Mouse (Mus musculus): ENCODE results near the gene Eif2a. TPM values are rescaled to one million over a fixed set of nuclear protein-coding genes. Genes with fewer than 3 reads are reported as not detected.

The Eif2a gene
- polyA plus RNA-seq, 1 experiment from 2014 or later: 52.8 TPM

GRCm38 (mm10) chr3:58517258-58517657 is 8.4 kb upstream of the Eif2a start:
- Histone ChIP-seq H3K4me2 (ENCODE audit: low read depth, low read length) (no peak overlapping the region), H3K36me3 (ENCODE audit: control insufficient read depth, insufficient read depth, low read length) (peaks cover 11% of the 10 kb centered on the region), H3K27me3 (replicated peaks; ENCODE audit: control insufficient read depth, insufficient read depth, low read length) (no peaks in the 10 kb centered on the region), H3K9me3 (ENCODE audit: control insufficient read depth, low read length) (no peaks in the 10 kb centered on the region), H3K27ac (replicated peaks; ENCODE audit: low read depth, low read length) (no peak overlapping the region), H3K4me3 (ENCODE audit: low read depth, low read length) (no peak overlapping the region), H3K4me1 (ENCODE audit: control insufficient read depth, insufficient read depth, low read length) (no peaks in the 10 kb centered on the region), H3K9ac (ENCODE audit: low read depth, low read length) (no peak overlapping the region)
- 62% methylated on average over 5 of the region's 5 CpGs for WGBS
- ATAC-seq (ENCODE audit: low read depth) (no peak), DNase-seq (ENCODE audit: low spot score) (no peak)

GRCm38 (mm10) chr3:58517800-58518199 is 7.8 kb upstream of the Eif2a start:
- no peak for DNase-seq (ENCODE audit: low spot score)
- H3K9me3 ChIP-seq (ENCODE audit: control insufficient read depth, low read length): no peaks in the 10 kb centered on the region
- no peak overlapping the region for H3K9ac ChIP-seq (ENCODE audit: low read depth, low read length)
- H3K4me1 ChIP-seq (ENCODE audit: control insufficient read depth, insufficient read depth, low read length): no peaks in the 10 kb centered on the region
- 78% methylated on average over 5 of the region's 5 CpGs for WGBS
- H3K27ac ChIP-seq (replicated peaks; ENCODE audit: low read depth, low read length): no peak overlapping the region
- no peak overlapping the region for H3K4me3 ChIP-seq (ENCODE audit: low read depth, low read length)
- no peak overlapping the region for H3K4me2 ChIP-seq (ENCODE audit: low read depth, low read length)
- ATAC-seq (ENCODE audit: low read depth): no peak
- no peaks in the 10 kb centered on the region for H3K27me3 ChIP-seq (replicated peaks; ENCODE audit: control insufficient read depth, insufficient read depth, low read length)
- H3K36me3 ChIP-seq (ENCODE audit: control insufficient read depth, insufficient read depth, low read length): peaks cover 16% of the 10 kb centered on the region

GRCm38 (mm10) chr3:58518962-58519361 is 6.7 kb upstream of the Eif2a start:
- Histone ChIP-seq H3K4me1 (ENCODE audit: control insufficient read depth, insufficient read depth, low read length) (peaks cover 5% of the 10 kb centered on the region; the same call in 1 of the 2 replicates), H3K27me3 (replicated peaks; ENCODE audit: control insufficient read depth, insufficient read depth, low read length) (no peaks in the 10 kb centered on the region), H3K9ac (ENCODE audit: low read depth, low read length) (no peak overlapping the region), H3K4me2 (ENCODE audit: low read depth, low read length) (no peak overlapping the region), H3K9me3 (ENCODE audit: control insufficient read depth, low read length) (no peaks in the 10 kb centered on the region), H3K27ac (replicated peaks; ENCODE audit: low read depth, low read length) (no peak overlapping the region), H3K36me3 (ENCODE audit: control insufficient read depth, insufficient read depth, low read length) (peaks cover 28% of the 10 kb centered on the region), H3K4me3 (ENCODE audit: low read depth, low read length) (no peak overlapping the region)
- DNase-seq (ENCODE audit: low spot score): no peak
- no peak for ATAC-seq (ENCODE audit: low read depth)
- WGBS: 80% methylated on average over 2 of the region's 2 CpGs

GRCm38 (mm10) chr3:58519536-58519935 is 6.1 kb upstream of the Eif2a start:
- H3K27me3 ChIP-seq (replicated peaks; ENCODE audit: control insufficient read depth, insufficient read depth, low read length): no peaks in the 10 kb centered on the region
- H3K36me3 ChIP-seq (ENCODE audit: control insufficient read depth, insufficient read depth, low read length): peaks cover 28% of the 10 kb centered on the region
- no peak overlapping the region for H3K4me3 ChIP-seq (ENCODE audit: low read depth, low read length)
- 64% methylated on average over 3 of the region's 3 CpGs for WGBS
- DNase-seq (ENCODE audit: low spot score) (no peak), ATAC-seq (ENCODE audit: low read depth) (no peak)
- H3K4me1 ChIP-seq (ENCODE audit: control insufficient read depth, insufficient read depth, low read length): peaks cover 11% of the 10 kb centered on the region; the same call in 1 of the 2 replicates
- H3K9ac ChIP-seq (ENCODE audit: low read depth, low read length): no peak overlapping the region
- no peak overlapping the region for H3K27ac ChIP-seq (replicated peaks; ENCODE audit: low read depth, low read length)
- H3K4me2 ChIP-seq (ENCODE audit: low read depth, low read length): no peak overlapping the region
- H3K9me3 ChIP-seq (ENCODE audit: control insufficient read depth, low read length): no peaks in the 10 kb centered on the region

GRCm38 (mm10) chr3:58520286-58520685 is 5.3 kb upstream of the Eif2a start:
- Histone ChIP-seq H3K9ac (ENCODE audit: low read depth, low read length) (no peak overlapping the region), H3K4me1 (ENCODE audit: control insufficient read depth, insufficient read depth, low read length) (peaks cover 11% of the 10 kb centered on the region; the same call in 1 of the 2 replicates), H3K27me3 (replicated peaks; ENCODE audit: control insufficient read depth, insufficient read depth, low read length) (no peaks in the 10 kb centered on the region), H3K4me2 (ENCODE audit: low read depth, low read length) (no peak overlapping the region), H3K36me3 (ENCODE audit: control insufficient read depth, insufficient read depth, low read length) (peaks cover 28% of the 10 kb centered on the region), H3K27ac (replicated peaks; ENCODE audit: low read depth, low read length) (no peak overlapping the region), H3K9me3 (ENCODE audit: control insufficient read depth, low read length) (no peaks in the 10 kb centered on the region), H3K4me3 (ENCODE audit: low read depth, low read length) (no peak overlapping the region)
- 71% methylated on average over 6 of the region's 6 CpGs for WGBS
- ATAC-seq (ENCODE audit: low read depth) (no peak), DNase-seq (ENCODE audit: low spot score) (no peak)

- Histone ChIP-seq H3K36me3 (ENCODE audit: control insufficient read depth, insufficient read depth, low read length) (peaks cover 28% of the 10 kb centered on the region), H3K4me1 (ENCODE audit: control insufficient read depth, insufficient read depth, low read length) (peaks cover 11% of the 10 kb centered on the region; the same call in 1 of the 2 replicates), H3K27ac (replicated peaks; ENCODE audit: low read depth, low read length) (no peak overlapping the region), H3K9ac (ENCODE audit: low read depth, low read length) (no peak overlapping the region), H3K4me2 (ENCODE audit: low read depth, low read length) (no peak overlapping the region), H3K27me3 (replicated peaks; ENCODE audit: control insufficient read depth, insufficient read depth, low read length) (no peaks in the 10 kb centered on the region), H3K9me3 (ENCODE audit: control insufficient read depth, low read length) (no peaks in the 10 kb centered on the region), H3K4me3 (ENCODE audit: low read depth, low read length) (no peak overlapping the region)
- DNase-seq (ENCODE audit: low spot score): no peak
- no peak for ATAC-seq (ENCODE audit: low read depth)
- WGBS: 87% methylated on average over 2 of the region's 2 CpGs
Observed at GRCm38 (mm10) chr3:58521361-58521760, 4.3 kb upstream of the Eif2a start.

- Histone ChIP-seq H3K27me3 (replicated peaks; ENCODE audit: control insufficient read depth, insufficient read depth, low read length) (no peaks in the 10 kb centered on the region), H3K4me3 (ENCODE audit: low read depth, low read length) (peak overlapping the region; percentile 95; the same call in 1 of the 2 replicates), H3K4me1 (ENCODE audit: control insufficient read depth, insufficient read depth, low read length) (peaks cover 18% of the 10 kb centered on the region), H3K36me3 (ENCODE audit: control insufficient read depth, insufficient read depth, low read length) (peaks cover 28% of the 10 kb centered on the region), H3K27ac (replicated peaks; ENCODE audit: low read depth, low read length) (no peak overlapping the region), H3K9ac (ENCODE audit: low read depth, low read length) (no peak overlapping the region), H3K4me2 (ENCODE audit: low read depth, low read length) (no peak overlapping the region), H3K9me3 (ENCODE audit: control insufficient read depth, low read length) (no peaks in the 10 kb centered on the region)
- DNase-seq (ENCODE audit: low spot score) (no peak), ATAC-seq (ENCODE audit: low read depth) (no peak)
- 91% methylated on average over 3 of the region's 3 CpGs for WGBS
Observed at GRCm38 (mm10) chr3:58523386-58523785, 2.2 kb upstream of the Eif2a start.

GRCm38 (mm10) chr3:58524246-58524645 is 1.4 kb upstream of the Eif2a start:
- Histone ChIP-seq H3K9me3 (ENCODE audit: control insufficient read depth, low read length) (no peaks in the 10 kb centered on the region), H3K27me3 (replicated peaks; ENCODE audit: control insufficient read depth, insufficient read depth, low read length) (no peaks in the 10 kb centered on the region), H3K4me1 (ENCODE audit: control insufficient read depth, insufficient read depth, low read length) (peaks cover 18% of the 10 kb centered on the region), H3K4me2 (ENCODE audit: low read depth, low read length) (peak overlapping the region; percentile 82), H3K9ac (ENCODE audit: low read depth, low read length) (peak overlapping the region; percentile 95), H3K27ac (replicated peaks; ENCODE audit: low read depth, low read length) (no peak overlapping the region), H3K36me3 (ENCODE audit: control insufficient read depth, insufficient read depth, low read length) (peaks cover 28% of the 10 kb centered on the region), H3K4me3 (ENCODE audit: low read depth, low read length) (peak overlapping the region; percentile 95)
- 48% methylated on average over 4 of the region's 4 CpGs for WGBS
- DNase-seq (ENCODE audit: low spot score) (peak; percentile 3), ATAC-seq (ENCODE audit: low read depth) (no peak)

GRCm38 (mm10) chr3:58525166-58525565 is 455 bp upstream of the Eif2a start:
- Histone ChIP-seq H3K27me3 (replicated peaks; ENCODE audit: control insufficient read depth, insufficient read depth, low read length) (no peaks in the 10 kb centered on the region), H3K9ac (ENCODE audit: low read depth, low read length) (peak overlapping the region; percentile 95), H3K4me3 (ENCODE audit: low read depth, low read length) (peak overlapping the region; percentile 95), H3K9me3 (ENCODE audit: control insufficient read depth, low read length) (no peaks in the 10 kb centered on the region), H3K27ac (replicated peaks; ENCODE audit: low read depth, low read length) (peak overlapping the region; percentile 93), H3K4me1 (ENCODE audit: control insufficient read depth, insufficient read depth, low read length) (peaks cover 18% of the 10 kb centered on the region), H3K4me2 (ENCODE audit: low read depth, low read length) (peak overlapping the region; percentile 82), H3K36me3 (ENCODE audit: control insufficient read depth, insufficient read depth, low read length) (peaks cover 28% of the 10 kb centered on the region)
- 0% methylated on average over 31 of the region's 40 CpGs for WGBS
- ATAC-seq (ENCODE audit: low read depth) (no peak), DNase-seq (ENCODE audit: low spot score) (peak; percentile 22)
